Mouse (Mus musculus): ENCODE measurements around the gene Prdm11. TPM values are rescaled to one million over a fixed set of nuclear protein-coding genes. Genes with fewer than 3 reads are reported as not detected.

Gene Prdm11
- total and polyA plus RNA-seq, 3 experiments = 0.05 to 1.8 (median 0.06) TPM

- H3K36me3 ChIP-seq (replicated peaks in 1 of 2; ENCODE audit: control insufficient read depth in 1 of 2, insufficient read depth in 1 of 2, low read length in 1 of 2) = no peaks in the 10 kb centered on the region
- H3K4me1 ChIP-seq (ENCODE audit: control insufficient read depth in 1 of 2, insufficient read depth in 2 of 2) = peaks cover 5 to 11% of the 10 kb centered on the region in 2 experiments; a peak in 3 of 4 replicates
- H3K27ac ChIP-seq (ENCODE audit: insufficient read depth, low read depth) = no peak overlapping the region
- no peak for TF ChIP-seq RAD21 (IDR thresholded peaks at IDR 0.05; ENCODE audit: low read depth, low read length)
- no peak for TF ChIP-seq GABPA (IDR thresholded peaks at IDR 0.05; ENCODE audit: insufficient replicate concordance, low read depth, low read length)
- TF ChIP-seq CTCF (conservative IDR thresholded peaks at IDR 0.05 in 1 of 2, IDR thresholded peaks at IDR 0.05 in 1 of 2; ENCODE audit: low read depth in 2 of 2, low read length in 2 of 2) = no peak
- TF ChIP-seq CHD2 (IDR thresholded peaks at IDR 0.05; ENCODE audit: low read length) = no peak
- no peak for TF ChIP-seq IRF4 (IDR thresholded peaks at IDR 0.05; ENCODE audit: low read depth, low read length)
- TF ChIP-seq RCOR1 (conservative IDR thresholded peaks at IDR 0.05; ENCODE audit: low read depth, low read length) = no peak
- no peak for TF ChIP-seq KAT2A (IDR thresholded peaks at IDR 0.05; ENCODE audit: insufficient replicate concordance, low read length)
- TF ChIP-seq SIN3A (IDR thresholded peaks at IDR 0.05; ENCODE audit: low read length) = no peak
- TF ChIP-seq POLR2AphosphoS2 (IDR thresholded peaks at IDR 0.05; ENCODE audit: low read depth, low read length) = no peak
- TF ChIP-seq EP300 (IDR thresholded peaks at IDR 0.05; ENCODE audit: low read length) = no peak
- TF ChIP-seq ZNF384 (IDR thresholded peaks at IDR 0.05; ENCODE audit: low read depth, low read length) = no peak
- no peak for TF ChIP-seq NELFE (IDR thresholded peaks at IDR 0.05; ENCODE audit: low read depth, low read length)
- TF ChIP-seq CHD1 (IDR thresholded peaks at IDR 0.05; ENCODE audit: low read depth, low read length) = no peak
- no peak for TF ChIP-seq USF2 (conservative IDR thresholded peaks at IDR 0.05; ENCODE audit: low read depth, low read length)
- no peak for TF ChIP-seq SMC3 (IDR thresholded peaks at IDR 0.05; ENCODE audit: low read depth, low read length)
- no peak overlapping the region for H3K4me3 ChIP-seq (replicated peaks in 1 of 3; ENCODE audit: low read depth in 2 of 3, low read length in 2 of 3, poor library complexity in 1 of 3)
- H3K9me3 ChIP-seq (replicated peaks; ENCODE audit: low read length) = no peaks in the 10 kb centered on the region
- no peak overlapping the region for H3K9ac ChIP-seq (ENCODE audit: insufficient read depth, low read depth)
- H3K27me3 ChIP-seq (replicated peaks) = peaks cover 90% of the 10 kb centered on the region
- DNase-seq (ENCODE audit: extremely low read depth) = no peak
- H3K4me2 ChIP-seq (ENCODE audit: insufficient read depth, low read depth, poor library complexity, severe bottlenecking) = no peak overlapping the region
- dilution Hi-C loops (cut with MboI; ENCODE audit: extremely low pct_ligation_motif_present, extremely low pct_unique_long_range_greater_than_20kb, low sequenced_read_pairs) (no loop called here), in situ Hi-C loops (cut with MboI; ENCODE audit: low pct_ligation_motif_present, low pct_unique_long_range_greater_than_20kb, low sequenced_read_pairs) (no loop called here)
- H3K79me2 ChIP-seq (replicated peaks; ENCODE audit: control insufficient read depth, extremely low read depth, insufficient read depth, poor library complexity, severe bottlenecking) = no peaks in the 10 kb centered on the region
These were observed 104.5 kb downstream of the Prdm11 start for GRCm38 (mm10) chr2:92941463-92941862.

DNA sequence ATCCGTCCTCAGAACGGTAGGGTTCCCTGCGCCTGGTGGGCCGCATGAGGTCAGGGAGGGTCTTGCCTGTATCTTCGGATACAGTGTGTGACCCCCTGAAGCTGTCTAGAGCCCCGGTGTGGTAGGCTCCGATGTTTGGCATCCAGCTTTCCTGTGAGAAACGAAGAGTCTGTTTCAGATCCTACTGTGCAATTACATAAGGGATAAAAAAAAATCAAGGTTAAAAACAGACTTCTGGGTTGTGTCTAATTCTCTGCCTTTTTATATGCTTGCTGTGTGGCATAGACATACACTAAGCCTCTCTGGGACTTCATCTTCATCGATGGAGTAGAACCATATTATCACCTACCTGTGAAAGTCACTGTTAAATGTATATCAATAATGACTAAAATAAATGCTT lies 105.0 kb downstream of the Prdm11 start:
- no peak overlapping the region for H3K4me3 ChIP-seq (replicated peaks in 1 of 3; ENCODE audit: low read depth in 2 of 3, low read length in 2 of 3, poor library complexity in 1 of 3)
- H3K4me2 ChIP-seq (ENCODE audit: insufficient read depth, low read depth, poor library complexity, severe bottlenecking) = no peak overlapping the region
- H3K4me1 ChIP-seq (ENCODE audit: control insufficient read depth in 1 of 2, insufficient read depth in 2 of 2) = peaks cover 4 to 6% of the 10 kb centered on the region in 2 experiments; a peak in 3 of 4 replicates
- in situ Hi-C loops (cut with MboI; ENCODE audit: low pct_ligation_motif_present, low pct_unique_long_range_greater_than_20kb, low sequenced_read_pairs) = no loop called here
- TF ChIP-seq KAT2A (IDR thresholded peaks at IDR 0.05; ENCODE audit: insufficient replicate concordance, low read length) = no peak
- TF ChIP-seq MAFK (IDR thresholded peaks at IDR 0.05; ENCODE audit: insufficient replicate concordance, low read length) = no peak
- TF ChIP-seq E2F4 (IDR thresholded peaks at IDR 0.05; ENCODE audit: insufficient replicate concordance, low read depth, low read length) = no peak
- no peak for TF ChIP-seq RAD21 (IDR thresholded peaks at IDR 0.05; ENCODE audit: low read depth, low read length)
- no peak overlapping the region for H3K27ac ChIP-seq (ENCODE audit: insufficient read depth, low read depth)
- no peaks in the 10 kb centered on the region for H3K79me2 ChIP-seq (replicated peaks; ENCODE audit: control insufficient read depth, extremely low read depth, insufficient read depth, poor library complexity, severe bottlenecking)
- no peaks in the 10 kb centered on the region for H3K36me3 ChIP-seq (replicated peaks in 1 of 2; ENCODE audit: control insufficient read depth in 1 of 2, insufficient read depth in 1 of 2, low read length in 1 of 2)
- no peak for DNase-seq (ENCODE audit: extremely low read depth)
- H3K27me3 ChIP-seq (replicated peaks) = peaks cover 89% of the 10 kb centered on the region
- dilution Hi-C loops (cut with MboI; ENCODE audit: extremely low pct_ligation_motif_present, extremely low pct_unique_long_range_greater_than_20kb, low sequenced_read_pairs) = no loop called here
- H3K9me3 ChIP-seq (replicated peaks; ENCODE audit: low read length) = no peaks in the 10 kb centered on the region
- no peak overlapping the region for H3K9ac ChIP-seq (ENCODE audit: insufficient read depth, low read depth)

Data from CH12.LX (cell line).